Mouse (Mus musculus): ENCODE data around the gene Mdga1. TPM values are rescaled to one million over a fixed set of nuclear protein-coding genes. Genes with fewer than 3 reads are reported as not detected.

Mdga1 gene
- polyA plus RNA-seq, 1 experiment: 2.0 TPM

GRCm38 (mm10) chr17:29864440-29864839, 105.4 kb downstream of the Mdga1 start:
- TF ChIP-seq USF1 (IDR thresholded peaks at IDR 0.05; ENCODE audit: low read depth) (no peak), FOSL1 (IDR thresholded peaks at IDR 0.05; ENCODE audit: insufficient read depth, low read length, poor library complexity, severe bottlenecking) (no peak), MYOD1 (IDR thresholded peaks at IDR 0.05; ENCODE audit: control insufficient read depth, insufficient read length, low read depth) (no peak), CEBPB (IDR thresholded peaks at IDR 0.05; ENCODE audit: low read depth) (no peak), MYOG (IDR thresholded peaks at IDR 0.05; ENCODE audit: control insufficient read depth, extremely low read depth, insufficient read length) (no peak), CTCF (IDR thresholded peaks at IDR 0.05; ENCODE audit: control insufficient read depth, insufficient read depth, insufficient read length) (no peak), MAX (IDR thresholded peaks at IDR 0.05) (no peak)
- no peak overlapping the region for H3K4me3 ChIP-seq (ENCODE audit: insufficient read depth, poor library complexity, severe bottlenecking)

GRCm38 (mm10) chr17:29859788-29860283, 110.1 kb downstream of the Mdga1 start:
- peaks cover 3% of the 10 kb centered on the region for H3K27me3 ChIP-seq (ENCODE audit: control insufficient read depth, insufficient read depth, insufficient read length)
- H3K36me3 ChIP-seq (ENCODE audit: control insufficient read depth, insufficient read depth): no peaks in the 10 kb centered on the region
- no peak overlapping the region for H3K4me3 ChIP-seq (ENCODE audit: insufficient read depth, poor library complexity, severe bottlenecking)
- TF ChIP-seq CEBPB (IDR thresholded peaks at IDR 0.05; ENCODE audit: low read depth): no peak
- TF ChIP-seq MAX (IDR thresholded peaks at IDR 0.05): no peak
- TF ChIP-seq CTCF (IDR thresholded peaks at IDR 0.05; ENCODE audit: control insufficient read depth, insufficient read depth, insufficient read length): no peak
- TF ChIP-seq MYOG (IDR thresholded peaks at IDR 0.05; ENCODE audit: control insufficient read depth, extremely low read depth, insufficient read length): no peak
- TF ChIP-seq USF1 (IDR thresholded peaks at IDR 0.05; ENCODE audit: low read depth): no peak
- no peak for TF ChIP-seq MYOD1 (IDR thresholded peaks at IDR 0.05; ENCODE audit: control insufficient read depth, insufficient read length, low read depth)
- no peak for TF ChIP-seq FOSL1 (IDR thresholded peaks at IDR 0.05; ENCODE audit: insufficient read depth, low read length, poor library complexity, severe bottlenecking)
- H3K79me3 ChIP-seq (ENCODE audit: low read depth): no peaks in the 10 kb centered on the region
- no peaks in the 10 kb centered on the region for H3K79me2 ChIP-seq (ENCODE audit: control insufficient read depth, insufficient read depth)
- no peak overlapping the region for H3ac ChIP-seq (ENCODE audit: control insufficient read depth, insufficient read length, low read depth)

More at GRCm38 (mm10) chr17:29864440-29864839, 105.4 kb downstream of the Mdga1 start:
- H3K36me3 ChIP-seq (ENCODE audit: control insufficient read depth, insufficient read depth): no peaks in the 10 kb centered on the region
- no peaks in the 10 kb centered on the region for H3K79me3 ChIP-seq (ENCODE audit: low read depth)
- no peaks in the 10 kb centered on the region for H3K79me2 ChIP-seq (ENCODE audit: control insufficient read depth, insufficient read depth)
- H3ac ChIP-seq (ENCODE audit: control insufficient read depth, insufficient read length, low read depth): no peak overlapping the region
- no peaks in the 10 kb centered on the region for H3K27me3 ChIP-seq (ENCODE audit: control insufficient read depth, insufficient read depth, insufficient read length)

GRCm38 (mm10) chr17:29858764-29859163, 111.1 kb downstream of the Mdga1 start:
- H3K36me3 ChIP-seq (ENCODE audit: control insufficient read depth, insufficient read depth): no peaks in the 10 kb centered on the region
- H3ac ChIP-seq (ENCODE audit: control insufficient read depth, insufficient read length, low read depth): no peak overlapping the region
- no peaks in the 10 kb centered on the region for H3K79me2 ChIP-seq (ENCODE audit: control insufficient read depth, insufficient read depth)
- H3K4me3 ChIP-seq (ENCODE audit: insufficient read depth, poor library complexity, severe bottlenecking): no peak overlapping the region
- H3K27me3 ChIP-seq (ENCODE audit: control insufficient read depth, insufficient read depth, insufficient read length): peaks cover 3% of the 10 kb centered on the region
- TF ChIP-seq CTCF (IDR thresholded peaks at IDR 0.05; ENCODE audit: control insufficient read depth, insufficient read depth, insufficient read length): peak; percentile 10
- no peak for TF ChIP-seq USF1 (IDR thresholded peaks at IDR 0.05; ENCODE audit: low read depth)
- no peak for TF ChIP-seq MYOG (IDR thresholded peaks at IDR 0.05; ENCODE audit: control insufficient read depth, extremely low read depth, insufficient read length)
- no peaks in the 10 kb centered on the region for H3K79me3 ChIP-seq (ENCODE audit: low read depth)

GRCm38 (mm10) chr17:29855702-29856580, 113.9 kb downstream of the Mdga1 start:
- Histone ChIP-seq H3K36me3 (ENCODE audit: control insufficient read depth, insufficient read depth) (no peaks in the 10 kb centered on the region), H3K4me3 (ENCODE audit: insufficient read depth, poor library complexity, severe bottlenecking) (no peak overlapping the region), H3K79me2 (ENCODE audit: control insufficient read depth, insufficient read depth) (no peaks in the 10 kb centered on the region), H3K79me3 (ENCODE audit: low read depth) (no peaks in the 10 kb centered on the region), H3K27me3 (ENCODE audit: control insufficient read depth, insufficient read depth, insufficient read length) (peaks cover 3% of the 10 kb centered on the region), H3ac (ENCODE audit: control insufficient read depth, insufficient read length, low read depth) (no peak overlapping the region)
- TF ChIP-seq MAX (IDR thresholded peaks at IDR 0.05) (no peak), CEBPB (IDR thresholded peaks at IDR 0.05; ENCODE audit: low read depth) (no peak), FOSL1 (IDR thresholded peaks at IDR 0.05; ENCODE audit: insufficient read depth, low read length, poor library complexity, severe bottlenecking) (no peak)

GRCm38 (mm10) chr17:29854835-29855234, 115.1 kb downstream of the Mdga1 start:
- Histone ChIP-seq H3ac (ENCODE audit: control insufficient read depth, insufficient read length, low read depth) (no peak overlapping the region), H3K79me2 (ENCODE audit: control insufficient read depth, insufficient read depth) (no peaks in the 10 kb centered on the region), H3K79me3 (ENCODE audit: low read depth) (no peaks in the 10 kb centered on the region), H3K4me3 (ENCODE audit: insufficient read depth, poor library complexity, severe bottlenecking) (no peak overlapping the region), H3K27me3 (ENCODE audit: control insufficient read depth, insufficient read depth, insufficient read length) (peaks cover 3% of the 10 kb centered on the region), H3K36me3 (ENCODE audit: control insufficient read depth, insufficient read depth) (no peaks in the 10 kb centered on the region)
- no peak for TF ChIP-seq USF1 (IDR thresholded peaks at IDR 0.05; ENCODE audit: low read depth)
- no peak for TF ChIP-seq CEBPB (IDR thresholded peaks at IDR 0.05; ENCODE audit: low read depth)
- TF ChIP-seq MAX (IDR thresholded peaks at IDR 0.05): no peak
- TF ChIP-seq MYOD1 (IDR thresholded peaks at IDR 0.05; ENCODE audit: control insufficient read depth, insufficient read length, low read depth): no peak
- no peak for TF ChIP-seq FOSL1 (IDR thresholded peaks at IDR 0.05; ENCODE audit: insufficient read depth, low read length, poor library complexity, severe bottlenecking)
- no peak for TF ChIP-seq MYOG (IDR thresholded peaks at IDR 0.05; ENCODE audit: control insufficient read depth, extremely low read depth, insufficient read length)
- no peak for TF ChIP-seq CTCF (IDR thresholded peaks at IDR 0.05; ENCODE audit: control insufficient read depth, insufficient read depth, insufficient read length)
